Comparison of ENCODE assay signal across 7 mouse cellular contexts in the genomic region with DNA sequence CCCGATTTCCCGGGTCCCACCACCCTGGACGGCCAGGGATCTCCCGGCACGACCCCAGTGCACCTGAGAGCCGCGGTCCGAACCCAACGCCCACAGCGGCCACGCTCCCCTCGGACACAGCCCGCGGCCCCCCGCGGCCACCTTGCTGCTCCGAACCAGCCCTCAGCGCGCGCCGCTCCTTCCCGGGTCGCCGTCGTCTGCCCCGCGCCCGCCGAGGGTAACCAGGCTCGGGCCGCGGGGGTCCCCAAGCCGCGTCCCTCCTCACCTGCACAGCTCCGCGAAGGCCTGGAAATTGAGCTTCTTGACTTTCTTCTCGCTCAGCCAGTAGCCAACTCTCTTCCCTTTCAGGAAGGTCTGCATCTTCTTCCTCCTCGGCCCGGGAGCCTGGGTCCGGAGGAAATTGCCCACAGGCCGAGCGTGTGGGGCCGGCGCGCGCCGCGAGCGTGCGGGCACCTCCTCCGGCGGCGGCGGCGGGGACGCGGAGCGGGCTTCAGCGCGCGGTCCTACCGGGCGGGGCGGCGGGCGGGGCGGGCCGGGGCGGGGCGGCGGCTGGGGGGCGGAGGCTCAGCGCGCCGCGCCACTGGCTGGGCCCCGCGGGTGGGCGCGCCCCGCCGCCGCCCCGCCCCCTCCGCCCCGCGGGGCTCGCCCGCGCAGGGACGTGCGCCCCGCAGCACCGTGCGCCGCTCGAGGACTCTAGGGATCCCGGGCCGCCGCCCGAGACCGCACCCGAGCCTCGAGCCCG. TPM values are rescaled to one million over a fixed set of nuclear protein-coding genes. Genes with fewer than 3 reads are reported as not detected.
DNase-seq lines count a peak whose midpoint lies in the region; ATAC-seq and TF ChIP-seq lines count a peak whose summit lies in the region.

A gene (minus strand): TSS at position 474 of the 742 bp plus-strand sequence.

- H3K27me3 ChIP-seq in forebrain, embryonic 15.5 days, result no peaks in the 10 kb centered on the region
- no peaks in the 10 kb centered on the region for H3K27me3 ChIP-seq in hindbrain, postnatal 0 days (ENCODE audit: insufficient read depth, low read length)
- no peaks in the 10 kb centered on the region for H3K27me3 ChIP-seq in small intestine, adult 2 months (ENCODE audit: control insufficient read depth, insufficient read depth, low read length)

- intact Hi-C loops in left cerebral cortex, postnatal 36 days (cut with DNase I), result loop anchor here (5.0 kb wide), 1 partner anchor 72 kb away; no protein-coding TSS in a partner anchor

- peak; percentile 72; the same call in 1 of the 2 replicates for TF ChIP-seq POLR2A in small intestine, adult 2 months (IDR thresholded peaks at IDR 0.05; ENCODE audit: low read depth, low read length)

- 0% methylated on average over 64 of the region's 105 CpGs for WGBS in forebrain, embryonic 15.5 days
- WGBS in hindbrain, postnatal 0 days, result under 1% methylated on average over 43 of the region's 105 CpGs
- under 1% methylated on average over 103 of the region's 105 CpGs for WGBS in small intestine, adult 2 months

- no peak for TF ChIP-seq CTCF in hindbrain, postnatal 0 days (IDR thresholded peaks at IDR 0.05; ENCODE audit: low read depth)
- TF ChIP-seq CTCF in small intestine, adult 2 months (IDR thresholded peaks at IDR 0.05; ENCODE audit: extremely low read depth, insufficient read length, insufficient replicate concordance, low read depth, low read length), result no peak

- no peaks in the 10 kb centered on the region for H3K9me3 ChIP-seq in forebrain, embryonic 15.5 days
- no peaks in the 10 kb centered on the region for H3K9me3 ChIP-seq in hindbrain, postnatal 0 days (ENCODE audit: low read length)

- DNase-seq in cerebellum, adult 18-20 months, result peak; percentile 69 to 82
- peak; percentile 82 for DNase-seq in hindbrain, postnatal 0 days (ENCODE audit: low spot score)
- peak in 1 of 2 experiments; percentile 57 for DNase-seq in left cerebral cortex, postnatal 36 days (ENCODE audit: low spot score in 2 of 2)

- no peaks in the 10 kb centered on the region for H3K36me3 ChIP-seq in forebrain, embryonic 15.5 days
- H3K36me3 ChIP-seq in hindbrain, postnatal 0 days (ENCODE audit: insufficient read depth, low read length), result no peaks in the 10 kb centered on the region
- H3K36me3 ChIP-seq in small intestine, adult 2 months (ENCODE audit: control insufficient read depth, insufficient read depth, low read length), result no peaks in the 10 kb centered on the region

- H3K4me3 ChIP-seq in forebrain, embryonic 15.5 days, result peak within 1 kb of the TSS; percentile 88
- peak within 1 kb of the TSS; percentile 71 for H3K4me3 ChIP-seq in hindbrain, postnatal 0 days (ENCODE audit: low read length)
- H3K4me3 ChIP-seq in small intestine, adult 2 months (ENCODE audit: low read depth, low read length), result peak within 1 kb of the TSS; percentile 96

- H3K9ac ChIP-seq in forebrain, embryonic 15.5 days (replicated peaks), result peak within 1 kb of the TSS; percentile 81
- peak within 1 kb of the TSS; percentile 80 for H3K9ac ChIP-seq in hindbrain, postnatal 0 days (replicated peaks; ENCODE audit: low read length)

- peak within 1 kb of the TSS; percentile 95 for H3K27ac ChIP-seq in forebrain, embryonic 15.5 days (replicated peaks)
- peak within 1 kb of the TSS; percentile 95 for H3K27ac ChIP-seq in hindbrain, postnatal 0 days
- peak within 1 kb of the TSS; percentile 85 for H3K27ac ChIP-seq in small intestine, adult 2 months (ENCODE audit: insufficient read depth, low read depth, low read length)

- H3K4me1 ChIP-seq in forebrain, embryonic 15.5 days, result peaks cover 48% of the 10 kb centered on the region
- peaks cover 8% of the 10 kb centered on the region for H3K4me1 ChIP-seq in hindbrain, postnatal 0 days (ENCODE audit: insufficient read depth, low read length)
- peaks cover 40% of the 10 kb centered on the region for H3K4me1 ChIP-seq in small intestine, adult 2 months (ENCODE audit: control insufficient read depth, insufficient read depth, insufficient read length, low read length)

- ATAC-seq in activated CD4-positive, CD25-positive, alpha-beta regulatory T cell, adult 4 months, result peak; percentile 37
- ATAC-seq in forebrain, embryonic 15.5 days (replicated peaks), result peak; percentile 91
- ATAC-seq in hindbrain, postnatal 0 days, result peak; percentile 88
- peak; percentile 27 for ATAC-seq in megakaryocyte-erythroid progenitor cell, adult 5-6 weeks (replicated peaks; ENCODE audit: low FRiP score, low TSS enrichment, poor library complexity, severe bottlenecking)

- peak within 1 kb of the TSS; percentile 71 for H3K4me2 ChIP-seq in forebrain, embryonic 15.5 days (replicated peaks)
- peak within 1 kb of the TSS; percentile 69 for H3K4me2 ChIP-seq in hindbrain, postnatal 0 days (ENCODE audit: low read depth, low read length)

RNA-seq across cellular contexts. Expression of the gene that starts here (rescaled TPM):
- 10 to 100 TPM; 16.2 to 18.4 TPM for polyA plus RNA-seq in activated CD4-positive, CD25-positive, alpha-beta regulatory T cell, adult 4 months (2017; shearing (Covaris generic))
- 58.7 and 59.1 TPM in 2 replicates for polyA plus RNA-seq in forebrain, embryonic 15.5 days (2015; fragmentation: Nextera tagmentation; extraction: Ambion mirVana)
- 69.0 and 73.9 TPM in 2 replicates for total RNA-seq in hindbrain, postnatal 0 days (2014; rRNA removed)
- polyA plus RNA-seq in hindbrain, postnatal 0 days (2015; fragmentation: Nextera tagmentation; extraction: Ambion mirVana), result 34.1 and 35.7 TPM in 2 replicates
- total RNA-seq in left cerebral cortex, postnatal 36 days (2021), result 10 to 100 TPM; 57.6 to 66.4 TPM
- total RNA-seq in megakaryocyte-erythroid progenitor cell, adult 5-6 weeks (2014; fragmentation: Nextera tagmentation), result 7.4 and 12.1 TPM in 2 replicates
- 4.9 and 6.5 TPM in 2 replicates for total RNA-seq in megakaryocyte-erythroid progenitor cell, adult 5-6 weeks (2017)
- polyA plus RNA-seq in small intestine, adult 2 months (2012; rRNA removed), result 104 and 324 TPM in 2 replicates

Comparison
In these comparisons a context has a peak if more than half of its experiments do, and no peak if none do; other contexts are left out.
1. ATAC-seq: peak in every context shown above with its lines; median percentile 91 in forebrain, embryonic 15.5 days; 88 in hindbrain, postnatal 0 days; 37 in activated CD4-positive, CD25-positive, alpha-beta regulatory T cell, adult 4 months; 27 in megakaryocyte-erythroid progenitor cell, adult 5-6 weeks.